Mouse (Mus musculus) adipocyte (in vitro differentiated cells): Measurements from ENCODE around the gene Dph2.

Experiments
- DNase-seq: peaks from one replicate; pipeline ENCODE4 v3.0.0-alpha.2; 2016; ENCODE audit warnings: low spot score

Gene Dph2

GRCm38 (mm10) chr4:117891738-117892161 is at the start of gene Dph2:
Dph2 (minus strand) TSS chr4:117892032.
- peak; percentile 88 for DNase-seq

- no peak for DNase-seq
Observed at GRCm38 (mm10) chr4:117936964-117937363, 45.1 kb upstream of the Dph2 start.

- DNase-seq: no peak
Observed at GRCm38 (mm10) chr4:117934081-117934480, 42.2 kb upstream of the Dph2 start.

- DNase-seq: no peak
Observed at GRCm38 (mm10) chr4:117933248-117933647, 41.4 kb upstream of the Dph2 start.

- no peak for DNase-seq
Observed at GRCm38 (mm10) chr4:117929391-117929881, 37.6 kb upstream of the Dph2 start, which contains the start of gene Artn. Artn (minus strand) TSS chr4:117929763.

- DNase-seq: peak; percentile 42
Observed at GRCm38 (mm10) chr4:117928699-117929241, 36.9 kb upstream of the Dph2 start.

- DNase-seq: peak; percentile 22
Observed at GRCm38 (mm10) chr4:117928234-117928633, 36.4 kb upstream of the Dph2 start.

- DNase-seq: no peak
Observed at GRCm38 (mm10) chr4:117926545-117927482, 35.0 kb upstream of the Dph2 start.

- DNase-seq: no peak
Observed at GRCm38 (mm10) chr4:117924916-117925315, 33.1 kb upstream of the Dph2 start.

- no peak for DNase-seq
Observed at GRCm38 (mm10) chr4:117923450-117923849, 31.6 kb upstream of the Dph2 start.

GRCm38 (mm10) chr4:117921358-117921757 is 29.5 kb upstream of the Dph2 start:
- no peak for DNase-seq

- DNase-seq: no peak
Observed at GRCm38 (mm10) chr4:117918762-117919161, 26.9 kb upstream of the Dph2 start.

GRCm38 (mm10) chr4:117918261-117918660 is 26.4 kb upstream of the Dph2 start:
- no peak for DNase-seq

GRCm38 (mm10) chr4:117917847-117918246 is 26.0 kb upstream of the Dph2 start:
- DNase-seq: no peak

GRCm38 (mm10) chr4:117917402-117917801 is 25.6 kb upstream of the Dph2 start:
- DNase-seq: no peak

GRCm38 (mm10) chr4:117916386-117916785 is 24.6 kb upstream of the Dph2 start:
- DNase-seq: no peak

- peak; percentile 7 for DNase-seq
Observed at GRCm38 (mm10) chr4:117915489-117916105, 23.8 kb upstream of the Dph2 start.

- peak; percentile 88 for DNase-seq
Observed at GRCm38 (mm10) chr4:117914591-117915442, 23.0 kb upstream of the Dph2 start, which contains the start of gene Ipo13. Ipo13 (minus strand) TSS chr4:117914999.

- DNase-seq: no peak
Observed at GRCm38 (mm10) chr4:117914031-117914430, 22.2 kb upstream of the Dph2 start.

- DNase-seq: peak; percentile 16
Observed at GRCm38 (mm10) chr4:117913421-117913820, 21.6 kb upstream of the Dph2 start.

GRCm38 (mm10) chr4:117912685-117913273 is 20.9 kb upstream of the Dph2 start:
- DNase-seq: peak; percentile 16
